Mouse (Mus musculus): ENCODE results near the gene Sin3a. TPM values are rescaled to one million over a fixed set of nuclear protein-coding genes. Genes with fewer than 3 reads are reported as not detected.

Gene Sin3a
- polyA plus RNA-seq (2015; fragmentation: Nextera tagmentation; extraction: Ambion mirVana) = 28.0 and 32.8 TPM in 2 replicates

- WGBS = under 1% methylated on average over 33 of the region's 34 CpGs
- peak within 1 kb of the TSS; percentile 83 for H3K4me3 ChIP-seq (replicated peaks)
- H3K27me3 ChIP-seq = no peaks in the 10 kb centered on the region
- H3K27ac ChIP-seq (replicated peaks) = peak within 1 kb of the TSS; percentile 100
- H3K9ac ChIP-seq = peak within 1 kb of the TSS; percentile 64
- peaks cover 25% of the 10 kb centered on the region for H3K4me1 ChIP-seq
- H3K36me3 ChIP-seq = no peaks in the 10 kb centered on the region
- peak within 1 kb of the TSS; percentile 69 for H3K4me2 ChIP-seq (replicated peaks)
- no peak for ATAC-seq (ENCODE audit: insufficient number of reproducible peaks, low FRiP score, low TSS enrichment, low read depth)
- H3K9me3 ChIP-seq (replicated peaks) = no peaks in the 10 kb centered on the region
Measured at GRCm38 (mm10) chr9:57071801-57072351, at the start of gene Sin3a. TSS of gene Sin3a (plus strand) at chr9:57072040.

GRCm38 (mm10) chr9:57031756-57032155 lies 40.1 kb upstream of the Sin3a start:
- WGBS = 73% methylated on average over 1 of the region's 1 CpGs
- no peak overlapping the region for H3K27ac ChIP-seq (replicated peaks)
- H3K9ac ChIP-seq = no peak overlapping the region
- H3K4me2 ChIP-seq (replicated peaks) = no peak overlapping the region
- no peaks in the 10 kb centered on the region for H3K27me3 ChIP-seq
- ATAC-seq (ENCODE audit: insufficient number of reproducible peaks, low FRiP score, low TSS enrichment, low read depth) = no peak
- no peaks in the 10 kb centered on the region for H3K9me3 ChIP-seq (replicated peaks)
- no peak overlapping the region for H3K4me3 ChIP-seq (replicated peaks)
- H3K36me3 ChIP-seq = peaks cover 62% of the 10 kb centered on the region
- no peaks in the 10 kb centered on the region for H3K4me1 ChIP-seq

DNA sequence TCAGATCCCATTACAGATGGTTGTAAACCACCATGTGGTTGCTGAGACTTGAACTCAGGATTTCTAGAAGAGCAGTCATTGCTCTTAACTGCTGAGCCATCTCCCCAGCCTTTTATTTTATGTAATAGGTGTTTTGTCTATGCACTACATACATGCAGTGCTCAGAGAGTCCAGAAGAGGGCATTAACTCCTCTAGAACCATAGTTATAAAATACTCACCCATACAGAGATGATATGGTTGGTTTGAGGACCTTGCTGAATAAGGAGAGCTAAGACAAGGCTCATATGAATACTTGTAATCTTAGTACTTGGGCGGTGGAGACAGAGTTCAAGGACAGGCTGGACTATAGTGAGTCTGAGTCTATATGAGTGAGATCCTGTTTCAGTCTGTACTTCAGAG lies 15.6 kb upstream of the Sin3a start:
- H3K9ac ChIP-seq = no peak overlapping the region
- no peaks in the 10 kb centered on the region for H3K27me3 ChIP-seq
- no peak overlapping the region for H3K4me3 ChIP-seq (replicated peaks)
- H3K27ac ChIP-seq (replicated peaks) = no peak overlapping the region
- ATAC-seq (ENCODE audit: insufficient number of reproducible peaks, low FRiP score, low TSS enrichment, low read depth) = no peak
- H3K36me3 ChIP-seq = peaks cover 42% of the 10 kb centered on the region
- H3K4me1 ChIP-seq = no peaks in the 10 kb centered on the region
- H3K4me2 ChIP-seq (replicated peaks) = no peak overlapping the region
- 90% methylated on average over 1 of the region's 1 CpGs for WGBS
- H3K9me3 ChIP-seq (replicated peaks) = no peaks in the 10 kb centered on the region

GRCm38 (mm10) chr9:57064164-57064563 lies 7.7 kb upstream of the Sin3a start:
- H3K4me3 ChIP-seq (replicated peaks) = no peak overlapping the region
- H3K4me2 ChIP-seq (replicated peaks) = no peak overlapping the region
- no peaks in the 10 kb centered on the region for H3K9me3 ChIP-seq (replicated peaks)
- H3K4me1 ChIP-seq = no peaks in the 10 kb centered on the region
- no peak overlapping the region for H3K9ac ChIP-seq
- no peaks in the 10 kb centered on the region for H3K27me3 ChIP-seq
- no peak for ATAC-seq (ENCODE audit: insufficient number of reproducible peaks, low FRiP score, low TSS enrichment, low read depth)
- WGBS = 93% methylated on average over 2 of the region's 2 CpGs
- H3K27ac ChIP-seq (replicated peaks) = no peak overlapping the region
- peaks cover 34% of the 10 kb centered on the region for H3K36me3 ChIP-seq

- no peak overlapping the region for H3K4me2 ChIP-seq (replicated peaks)
- peaks cover 10% of the 10 kb centered on the region for H3K4me1 ChIP-seq
- H3K9ac ChIP-seq = no peak overlapping the region
- no peak overlapping the region for H3K27ac ChIP-seq (replicated peaks)
- no peak for ATAC-seq (ENCODE audit: insufficient number of reproducible peaks, low FRiP score, low TSS enrichment, low read depth)
- H3K36me3 ChIP-seq = peaks cover 11% of the 10 kb centered on the region
- H3K9me3 ChIP-seq (replicated peaks) = no peaks in the 10 kb centered on the region
- H3K4me3 ChIP-seq (replicated peaks) = no peak overlapping the region
- WGBS = 71% methylated on average over 3 of the region's 3 CpGs
- H3K27me3 ChIP-seq = no peaks in the 10 kb centered on the region
Measured at GRCm38 (mm10) chr9:57068266-57068665, 3.6 kb upstream of the Sin3a start.

DNA sequence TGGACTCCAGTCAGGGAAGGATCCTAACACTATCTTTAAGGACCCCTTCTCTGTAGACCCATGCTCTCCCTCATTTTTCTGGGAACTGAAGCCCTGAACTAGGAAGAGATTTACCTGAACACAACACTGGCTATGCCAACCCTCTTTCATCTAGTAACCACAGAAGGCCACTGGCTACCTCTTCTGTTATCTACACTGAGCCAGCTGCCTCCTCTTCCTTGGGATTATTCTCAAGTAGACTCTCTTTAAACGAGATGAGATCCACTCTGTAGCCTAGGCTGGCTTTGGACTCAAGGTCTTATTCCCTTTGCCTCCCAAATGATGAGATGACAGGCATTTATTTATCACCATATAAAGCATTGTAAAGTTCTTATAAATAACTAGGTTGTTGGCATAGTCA lies 1.6 kb upstream of the Sin3a start:
- Histone ChIP-seq H3K9me3 (replicated peaks) (no peaks in the 10 kb centered on the region), H3K4me2 (replicated peaks) (no peak overlapping the region)
- WGBS = 66% methylated on average over 1 of the region's 1 CpGs

GRCm38 (mm10) chr9:57070800-57071545 lies 867 bp upstream of the Sin3a start:
- Histone ChIP-seq H3K27me3 (no peaks in the 10 kb centered on the region), H3K9me3 (replicated peaks) (no peaks in the 10 kb centered on the region), H3K27ac (replicated peaks) (peak overlapping the region; percentile 71), H3K4me3 (replicated peaks) (peak overlapping the region; percentile 83), H3K4me2 (replicated peaks) (peak overlapping the region; percentile 69), H3K9ac (peak overlapping the region; percentile 64), H3K4me1 (peaks cover 25% of the 10 kb centered on the region), H3K36me3 (no peaks in the 10 kb centered on the region)
- 12% methylated on average over 5 of the region's 5 CpGs for WGBS
- ATAC-seq (ENCODE audit: insufficient number of reproducible peaks, low FRiP score, low TSS enrichment, low read depth) = no peak

More for the DNA sequence above, 1.6 kb upstream of the Sin3a start:
- Histone ChIP-seq H3K36me3 (0 out of 2 replicates have a peak, but pooled peaks cover 2% of the 10 kb centered on the region), H3K4me1 (peaks cover 23% of the 10 kb centered on the region), H3K27ac (replicated peaks) (no peak overlapping the region), H3K27me3 (no peaks in the 10 kb centered on the region), H3K4me3 (replicated peaks) (no peak overlapping the region), H3K9ac (no peak overlapping the region)
- no peak for ATAC-seq (ENCODE audit: insufficient number of reproducible peaks, low FRiP score, low TSS enrichment, low read depth)

- peak overlapping the region; percentile 64 for H3K9ac ChIP-seq
- peak overlapping the region; percentile 100 for H3K27ac ChIP-seq (replicated peaks)
- no peaks in the 10 kb centered on the region for H3K36me3 ChIP-seq
- peaks cover 28% of the 10 kb centered on the region for H3K4me1 ChIP-seq
- peak overlapping the region; percentile 69 for H3K4me2 ChIP-seq (replicated peaks)
- no peak for ATAC-seq (ENCODE audit: insufficient number of reproducible peaks, low FRiP score, low TSS enrichment, low read depth)
- no peaks in the 10 kb centered on the region for H3K27me3 ChIP-seq
- WGBS = 0% methylated on average over 40 of the region's 40 CpGs
- H3K4me3 ChIP-seq (replicated peaks) = peak overlapping the region; percentile 83
- H3K9me3 ChIP-seq (replicated peaks) = no peaks in the 10 kb centered on the region
Measured at GRCm38 (mm10) chr9:57072526-57072988, 717 bp downstream of the Sin3a start.

DNA sequence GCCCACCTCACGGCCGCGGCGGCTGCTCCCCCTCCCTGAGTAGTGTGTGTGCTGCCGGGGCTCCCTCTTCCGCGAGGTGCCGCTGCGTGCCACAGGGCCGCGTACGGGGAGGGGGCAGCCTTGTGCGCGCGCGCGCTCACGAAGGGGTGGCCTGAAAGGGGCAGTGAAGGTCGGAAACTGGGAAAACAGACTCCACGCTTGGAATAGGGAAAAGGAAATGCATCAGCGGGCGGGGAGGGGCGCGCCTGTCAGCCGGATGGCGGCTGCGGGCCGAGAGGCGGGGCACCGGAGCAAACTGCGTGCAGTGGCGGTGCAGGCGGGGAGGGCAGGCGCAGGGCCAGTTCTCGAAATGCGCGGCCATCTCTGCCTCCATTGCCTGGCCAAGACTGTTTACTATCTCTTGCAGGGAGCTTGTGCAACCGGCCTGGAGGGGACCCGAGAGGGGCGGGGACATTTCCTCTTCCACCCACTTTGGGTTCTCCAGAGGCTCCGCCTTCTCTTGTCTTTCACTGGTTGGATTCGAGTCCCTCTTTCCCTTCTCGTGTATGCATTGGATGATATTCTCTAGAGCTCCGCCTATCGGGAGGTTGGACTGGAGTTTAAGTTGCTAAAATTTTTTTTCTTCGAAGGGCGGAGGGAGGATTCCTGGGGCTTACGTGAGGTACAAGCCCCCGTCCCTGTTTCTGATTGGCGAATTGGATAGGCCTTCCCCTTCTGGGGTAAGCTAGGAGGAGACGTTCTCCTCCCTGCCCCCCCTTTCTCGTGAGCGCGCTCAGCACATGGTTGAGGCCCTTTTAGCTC lies 1.3 kb downstream of the Sin3a start:
- no peaks in the 10 kb centered on the region for H3K27me3 ChIP-seq
- peaks cover 28% of the 10 kb centered on the region for H3K4me1 ChIP-seq
- WGBS = under 1% methylated on average over 53 of the region's 54 CpGs
- no peaks in the 10 kb centered on the region for H3K36me3 ChIP-seq
- peak overlapping the region; percentile 100 for H3K27ac ChIP-seq (replicated peaks)
- peak overlapping the region; percentile 77 for H3K4me2 ChIP-seq (replicated peaks)
- H3K9me3 ChIP-seq (replicated peaks) = no peaks in the 10 kb centered on the region
- H3K9ac ChIP-seq = peak overlapping the region; percentile 64
- peak overlapping the region; percentile 83 for H3K4me3 ChIP-seq (replicated peaks)
- peak; percentile 83 for ATAC-seq (ENCODE audit: insufficient number of reproducible peaks, low FRiP score, low TSS enrichment, low read depth)

- no peak for ATAC-seq (ENCODE audit: insufficient number of reproducible peaks, low FRiP score, low TSS enrichment, low read depth)
- under 1% methylated on average over 15 of the region's 15 CpGs for WGBS
Measured at GRCm38 (mm10) chr9:57073790-57074094, 1.9 kb downstream of the Sin3a start.

DNA sequence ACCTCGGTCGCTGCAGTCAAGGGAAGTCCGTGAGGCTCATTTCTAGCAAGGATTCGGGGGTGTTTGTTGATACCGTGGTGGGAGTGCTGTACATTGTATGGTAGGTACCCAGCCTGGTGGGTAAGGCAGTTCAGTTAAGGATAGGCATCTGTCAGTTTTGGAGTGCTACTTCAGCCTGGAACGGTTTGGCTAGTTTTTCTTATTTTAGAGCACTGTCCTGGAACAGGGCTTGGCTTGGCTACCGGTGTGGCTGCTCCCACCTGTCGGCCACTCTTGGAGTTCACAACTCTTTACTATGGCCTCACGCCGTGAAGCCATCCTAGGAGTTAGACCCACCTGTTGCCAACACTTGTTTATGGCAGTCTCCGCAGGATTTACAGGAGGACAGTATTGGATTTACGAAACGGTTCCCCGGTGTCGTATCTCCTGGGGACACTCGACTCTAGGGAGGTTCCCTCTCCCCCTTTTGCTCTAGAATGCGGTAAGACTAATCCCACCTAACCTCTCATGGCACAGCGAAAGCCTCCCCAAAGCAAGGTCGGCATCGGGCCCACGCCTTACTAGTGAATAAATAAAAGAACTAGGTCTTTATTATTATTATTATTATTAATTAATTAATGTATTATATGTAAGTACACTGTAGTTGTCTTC lies 2.5 kb downstream of the Sin3a start:
- ATAC-seq (ENCODE audit: insufficient number of reproducible peaks, low FRiP score, low TSS enrichment, low read depth) = no peak
- peak overlapping the region; percentile 83 for H3K4me3 ChIP-seq (replicated peaks)
- no peaks in the 10 kb centered on the region for H3K36me3 ChIP-seq
- H3K27ac ChIP-seq (replicated peaks) = peak overlapping the region; percentile 100
- H3K9me3 ChIP-seq (replicated peaks) = no peaks in the 10 kb centered on the region
- no peaks in the 10 kb centered on the region for H3K27me3 ChIP-seq
- H3K9ac ChIP-seq = peak overlapping the region; percentile 62
- peaks cover 28% of the 10 kb centered on the region for H3K4me1 ChIP-seq
- WGBS = 3% methylated on average over 21 of the region's 21 CpGs
- peak overlapping the region; percentile 77 for H3K4me2 ChIP-seq (replicated peaks)

More at GRCm38 (mm10) chr9:57073790-57074094, 1.9 kb downstream of the Sin3a start:
- Histone ChIP-seq H3K27ac (replicated peaks) (peak overlapping the region; percentile 100), H3K9ac (peak overlapping the region; percentile 62), H3K36me3 (no peaks in the 10 kb centered on the region), H3K4me2 (replicated peaks) (peak overlapping the region; percentile 77), H3K4me1 (peaks cover 28% of the 10 kb centered on the region), H3K9me3 (replicated peaks) (no peaks in the 10 kb centered on the region), H3K27me3 (no peaks in the 10 kb centered on the region), H3K4me3 (replicated peaks) (peak overlapping the region; percentile 83)
